ENCODE assay signal across 23 mouse cellular contexts in the genomic region with DNA sequence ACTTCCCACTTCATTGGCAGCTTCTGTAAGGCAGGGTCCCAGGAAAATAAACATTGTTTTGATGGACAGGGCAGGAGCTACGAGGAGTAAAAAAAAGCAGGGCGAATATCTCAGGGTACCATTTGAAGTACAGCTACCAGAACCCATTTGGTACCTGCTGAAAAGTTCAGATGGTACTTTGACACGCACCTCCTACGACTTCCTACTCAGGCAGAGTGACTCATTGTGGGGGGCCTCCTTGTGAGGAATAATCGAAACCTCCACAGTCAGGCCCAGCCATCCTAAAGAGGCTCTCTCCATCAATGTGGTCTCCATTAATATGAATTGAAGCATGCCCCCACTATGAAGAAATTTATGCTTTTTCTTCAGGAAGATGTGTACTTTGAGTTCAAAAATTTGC. TPM values are rescaled to one million over a fixed set of nuclear protein-coding genes. Genes with fewer than 3 reads are reported as not detected.
"Had no signal": no experiment of that assay in that cellular context is flagged by ENCODE, and none has a peak within 500 bp of the region (broad histone marks: within the 10 kb centered on the region; RNA-seq: fewer than 3 reads in every experiment).

No protein-coding gene starts in this region.

- H3K27ac ChIP-seq: kidney, postnatal 0 days; layer of hippocampus, adult 2 months; limb, embryonic 10.5 days; limb, embryonic 13.5 days; liver, embryonic 12.5 days; liver, embryonic 15.5 days; lung, embryonic 15.5 days; midbrain, embryonic 10.5 days; midbrain, embryonic 13.5 days had no signal

- H3K27me3 ChIP-seq: limb, embryonic 13.5 days; liver, embryonic 12.5 days; liver, embryonic 15.5 days; lung, embryonic 15.5 days; megakaryocyte, embryonic 14.5 days; midbrain, embryonic 13.5 days had no signal

- H3K4me1 ChIP-seq: limb, embryonic 10.5 days; limb, embryonic 13.5 days; liver, embryonic 12.5 days; liver, embryonic 15.5 days; lung, embryonic 15.5 days; midbrain, embryonic 10.5 days; midbrain, embryonic 13.5 days had no signal

- H3K9me3 ChIP-seq: limb, embryonic 10.5 days; limb, embryonic 13.5 days; liver, embryonic 12.5 days; liver, embryonic 15.5 days; lung, embryonic 15.5 days; megakaryocyte, embryonic 14.5 days; midbrain, embryonic 10.5 days; midbrain, embryonic 13.5 days had no signal

- H3K9ac ChIP-seq: limb, embryonic 13.5 days; liver, embryonic 12.5 days; liver, embryonic 15.5 days; lung, embryonic 15.5 days; midbrain, embryonic 13.5 days had no signal

- H3K36me3 ChIP-seq: limb, embryonic 10.5 days; limb, embryonic 13.5 days; liver, embryonic 12.5 days; liver, embryonic 15.5 days; lung, embryonic 15.5 days; midbrain, embryonic 10.5 days; midbrain, embryonic 13.5 days had no signal

- DNase-seq: kidney, postnatal 25 days; layer of hippocampus, adult 9-11 months; liver; lung, adult 18-20 months; lung, postnatal 10 days; lung, postnatal 36 days; thymus, adult 2 months; thymus, postnatal 25 days had no signal

- ATAC-seq: liver, embryonic 12.5 days; midbrain, embryonic 13.5 days; midbrain, embryonic 16.5 days had no signal

- H3K4me3 ChIP-seq: layer of hippocampus, adult 2 months; limb, embryonic 10.5 days; limb, embryonic 13.5 days; liver, embryonic 12.5 days; liver, embryonic 15.5 days; lung, embryonic 15.5 days; megakaryocyte, embryonic 14.5 days; midbrain, embryonic 10.5 days; midbrain, embryonic 13.5 days had no signal

- H3K4me2 ChIP-seq: limb, embryonic 13.5 days; liver, embryonic 12.5 days; liver, embryonic 15.5 days; lung, embryonic 15.5 days; midbrain, embryonic 13.5 days had no signal

RNA-seq across cellular contexts. Expression of gene Gpr34, which starts 9.2 kb away (rescaled TPM):
- polyA plus RNA-seq: small intestine, adult 2 months had no signal

RNA-seq across cellular contexts. Expression of gene Gpr82, which starts 38.5 kb away (rescaled TPM):
- total RNA-seq: layer of hippocampus, postnatal 25 days; left cerebral cortex, adult 18-20 months; left cerebral cortex, postnatal 25 days had no signal
- polyA plus RNA-seq: small intestine, adult 2 months had no signal
